Mouse (Mus musculus) erythroblast, embryonic 14.5 days (primary cell): ENCODE data around the gene Ubxn6.

ENCODE experiments used
- GATA1 ChIP-seq: IDR thresholded peaks from 2 replicates; pipeline ENCODE4 v1.6.1; 2012; ENCODE audit warnings: low read length, inconsistent platforms, mixed read lengths
- TAL1 ChIP-seq: IDR thresholded peaks from 3 replicates; pipeline ENCODE4 v1.6.1; 2012; ENCODE audit warnings: low read length, inconsistent platforms, mixed read lengths

- TF ChIP-seq GATA1: no peak
- no peak for TF ChIP-seq TAL1
Observed at GRCm38 (mm10) chr17:56036176-56036900, 38.5 kb downstream of the Ubxn6 start, which contains the start of gene Sh3gl1.
